16 mouse cellular contexts compared by ENCODE assay signal in the genomic region with DNA sequence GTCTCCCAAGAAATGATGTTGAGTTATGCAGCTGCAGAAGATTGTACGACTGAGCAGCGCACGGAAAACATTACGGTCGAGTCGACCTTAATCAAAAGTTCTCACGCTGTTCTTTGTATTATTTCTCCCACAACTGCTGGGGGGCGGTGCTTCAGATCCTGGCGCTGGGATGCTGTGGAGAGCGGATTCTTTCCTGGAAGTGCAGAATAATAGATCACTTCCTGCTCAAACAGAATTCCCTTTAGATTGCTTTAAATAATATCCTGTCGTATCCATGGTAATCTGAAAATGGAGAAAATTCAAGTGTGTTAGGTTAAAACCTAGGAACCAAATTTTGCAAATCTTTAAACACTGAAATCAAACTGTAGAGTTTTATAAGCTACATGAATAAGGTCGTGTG. TPM values are rescaled to one million over a fixed set of nuclear protein-coding genes. Genes with fewer than 3 reads are reported as not detected.
DNase-seq lines count a peak whose midpoint lies in the region; ATAC-seq and TF ChIP-seq lines count a peak whose summit lies in the region.
"Had no signal": no experiment of that assay in that cellular context is flagged by ENCODE, and none has a peak within 500 bp of the region (broad histone marks: within the 10 kb centered on the region; RNA-seq: fewer than 3 reads in every experiment).

No protein-coding gene starts in this region.

- H3K4me3 ChIP-seq in gastrocnemius, adult 2 months = peak overlapping the region; percentile 2; the same call in 1 of the 2 replicates
- no peak overlapping the region for H3K4me3 ChIP-seq in hindbrain, postnatal 0 days (ENCODE audit: low read length)
- H3K4me3 ChIP-seq in hindbrain, embryonic 10.5 days = no peak overlapping the region
- no peak overlapping the region for H3K4me3 ChIP-seq in limb, embryonic 15.5 days
- no peak overlapping the region for H3K4me3 ChIP-seq in limb, embryonic 10.5 days
- H3K4me3 ChIP-seq: liver, embryonic 12.5 days had no signal

- no peak for ATAC-seq in hindbrain, postnatal 0 days
- no peak for ATAC-seq in limb, embryonic 15.5 days (ENCODE audit: insufficient number of reproducible peaks, low FRiP score, low TSS enrichment, low read depth)
- ATAC-seq: inflammation-experienced regulatory T-cells, adult 6 months; liver, embryonic 12.5 days had no signal

- TF ChIP-seq CTCF in gastrocnemius, adult 2 months (IDR thresholded peaks at IDR 0.05) = no peak
- no peak for TF ChIP-seq CTCF in hindbrain, postnatal 0 days (IDR thresholded peaks at IDR 0.05; ENCODE audit: low read depth)

- H3K36me3 ChIP-seq in hindbrain, postnatal 0 days (ENCODE audit: insufficient read depth, low read length) = no peaks in the 10 kb centered on the region
- H3K36me3 ChIP-seq in hindbrain, embryonic 10.5 days = no peaks in the 10 kb centered on the region
- no peaks in the 10 kb centered on the region for H3K36me3 ChIP-seq in limb, embryonic 15.5 days
- no peaks in the 10 kb centered on the region for H3K36me3 ChIP-seq in limb, embryonic 10.5 days
- H3K36me3 ChIP-seq: liver, embryonic 12.5 days had no signal

- no peaks in the 10 kb centered on the region for H3K4me1 ChIP-seq in hindbrain, postnatal 0 days (ENCODE audit: insufficient read depth, low read length)
- peaks cover 34% of the 10 kb centered on the region; the same call in 1 of the 2 replicates for H3K4me1 ChIP-seq in hindbrain, embryonic 10.5 days (replicated peaks)
- H3K4me1 ChIP-seq in limb, embryonic 15.5 days = peaks cover 3% of the 10 kb centered on the region; the same call in 1 of the 2 replicates
- peaks cover 13% of the 10 kb centered on the region for H3K4me1 ChIP-seq in limb, embryonic 10.5 days

- intact Hi-C loops in gastrocnemius, adult 2 months (cut with DNase I) = no loop called here

- peak; percentile 36 for DNase-seq in gastrocnemius, adult 2 months
- DNase-seq in gastrocnemius, adult 18-20 months (ENCODE audit: low spot score) = no peak
- peak; percentile 31 for DNase-seq in hindbrain, postnatal 0 days (ENCODE audit: low spot score)
- DNase-seq in hindbrain, embryonic 10.5 days (ENCODE audit: low spot score) = no peak
- DNase-seq in limb, embryonic 10.5 days (ENCODE audit: low spot score) = no peak
- DNase-seq in brain, adult 2 months (ENCODE audit: low read depth, low spot score) = peak; percentile 27
- DNase-seq in cerebellum, adult 8-10 months = no peak
- DNase-seq: adrenal gland, postnatal 36 days; cerebellum, adult 2 months; gastrocnemius, postnatal 14 days; lung, adult 2 months; right cerebral cortex, postnatal 4 days; thymus, adult 2 months had no signal

- H3K9ac ChIP-seq in hindbrain, postnatal 0 days (replicated peaks; ENCODE audit: low read length) = no peak overlapping the region
- no peak overlapping the region for H3K9ac ChIP-seq in limb, embryonic 15.5 days
- H3K9ac ChIP-seq: liver, embryonic 12.5 days had no signal

- H3K9me3 ChIP-seq in hindbrain, postnatal 0 days (ENCODE audit: low read length) = no peaks in the 10 kb centered on the region
- H3K9me3 ChIP-seq in hindbrain, embryonic 10.5 days = no peaks in the 10 kb centered on the region
- H3K9me3 ChIP-seq in limb, embryonic 15.5 days = no peaks in the 10 kb centered on the region
- H3K9me3 ChIP-seq in limb, embryonic 10.5 days (replicated peaks) = no peaks in the 10 kb centered on the region
- H3K9me3 ChIP-seq: liver, embryonic 12.5 days had no signal

- H3K27me3 ChIP-seq in hindbrain, postnatal 0 days (ENCODE audit: insufficient read depth, low read length) = no peaks in the 10 kb centered on the region
- no peaks in the 10 kb centered on the region for H3K27me3 ChIP-seq in hindbrain, embryonic 10.5 days (ENCODE audit: insufficient read depth, poor library complexity, severe bottlenecking)
- H3K27me3 ChIP-seq in limb, embryonic 15.5 days = no peaks in the 10 kb centered on the region
- H3K27me3 ChIP-seq in limb, embryonic 10.5 days (ENCODE audit: low read depth, poor library complexity, severe bottlenecking) = no peaks in the 10 kb centered on the region
- H3K27me3 ChIP-seq: liver, embryonic 12.5 days had no signal

- peak overlapping the region; percentile 84 for H3K27ac ChIP-seq in gastrocnemius, adult 2 months
- H3K27ac ChIP-seq in hindbrain, postnatal 0 days = no peak overlapping the region
- H3K27ac ChIP-seq in hindbrain, embryonic 10.5 days = no peak overlapping the region
- 0 out of 2 replicates have a peak overlapping the region, but pooled peaks have one; percentile 22 for H3K27ac ChIP-seq in limb, embryonic 15.5 days
- H3K27ac ChIP-seq in limb, embryonic 10.5 days = no peak overlapping the region
- H3K27ac ChIP-seq: liver, embryonic 12.5 days had no signal

- H3K4me2 ChIP-seq in hindbrain, postnatal 0 days (ENCODE audit: low read depth, low read length) = 0 out of 2 replicates have a peak overlapping the region, but pooled peaks have one; percentile 20
- H3K4me2 ChIP-seq in limb, embryonic 15.5 days = no peak overlapping the region
- H3K4me2 ChIP-seq: liver, embryonic 12.5 days had no signal

- 45% methylated on average over 12 of the region's 12 CpGs for WGBS in hindbrain, postnatal 0 days
- WGBS in hindbrain, embryonic 10.5 days = 86% methylated on average over 12 of the region's 12 CpGs
- WGBS in limb, embryonic 15.5 days = 80% methylated on average over 12 of the region's 12 CpGs
- 91% methylated on average over 12 of the region's 12 CpGs for WGBS in limb, embryonic 10.5 days

RNA-seq across cellular contexts. Expression of a gene that starts 39.0 kb away (rescaled TPM):
- 100 to 1,000 TPM; 338 to 407 TPM for total RNA-seq in gastrocnemius, adult 2 months (2021)
- 100 to 1,000 TPM; 335 to 441 TPM for total RNA-seq in gastrocnemius, adult 18-20 months (2021)
- 6.0 and 6.6 TPM in 2 replicates for total RNA-seq in hindbrain, postnatal 0 days (2014; rRNA removed)
- polyA plus RNA-seq in hindbrain, postnatal 0 days (2015; fragmentation: Nextera tagmentation; extraction: Ambion mirVana) = 3.5 and 3.6 TPM in 2 replicates
- 7.4 and 9.4 TPM in 2 replicates for polyA plus RNA-seq in hindbrain, embryonic 10.5 days (2016; fragmentation: Nextera tagmentation; extraction: Ambion mirVana)
- polyA plus RNA-seq in limb, embryonic 15.5 days (2015; fragmentation: Nextera tagmentation; extraction: Ambion mirVana) = 21.4 and 21.8 TPM in 2 replicates
- 9.9 and 10.4 TPM in 2 replicates for polyA plus RNA-seq in limb, embryonic 10.5 days (2016; fragmentation: Nextera tagmentation; extraction: Ambion mirVana)

Comparison
In these comparisons a context has a peak if more than half of its experiments do, and no peak if none do; other contexts are left out.
1. DNase-seq: peak in gastrocnemius, adult 2 months (single experiment), hindbrain, postnatal 0 days (single experiment) and brain, adult 2 months (single experiment); none in gastrocnemius, adult 18-20 months (single experiment), hindbrain, embryonic 10.5 days (single experiment), limb, embryonic 10.5 days (single experiment) and cerebellum, adult 8-10 months (single experiment).
2. H3K27ac ChIP-seq: peak in gastrocnemius, adult 2 months (single experiment) and limb, embryonic 15.5 days (single experiment); none in hindbrain, postnatal 0 days (single experiment), hindbrain, embryonic 10.5 days (single experiment) and limb, embryonic 10.5 days (single experiment).